Mouse (Mus musculus) megakaryocyte-erythroid progenitor cell, adult 5-6 weeks (primary cell): ENCODE data around the gene Prcc. TPM values are rescaled to one million over a fixed set of nuclear protein-coding genes. Genes with fewer than 3 reads are reported as not detected.

Experiments
- ATAC-seq: replicated peaks from 2 replicates; pipeline ENCODE4 v1.8.0; 2016; ENCODE audit warnings: mild to moderate bottlenecking, inconsistent platforms; ENCODE audit not compliant: severe bottlenecking, poor library complexity, low FRiP score, low TSS enrichment
- total RNA-seq, 2 experiments: library from RNA; stranded (forward) in 1 of 2; stranded (reverse) in 1 of 2; fragments of 200-1000, 215-1000 nt in 1 of 2; fragments of >200 nt in 1 of 2; fragmentation: Nextera tagmentation in 1 of 2; gene quantifications; 2 replicates each; pipeline ENCODE4 v1.2.3; 2014 to 2017

The Prcc gene
- total RNA-seq (2014; fragmentation: Nextera tagmentation) (39.9 and 52.2 TPM in 2 replicates), total RNA-seq (2017) (30.1 and 48.5 TPM in 2 replicates)

GRCm38 (mm10) chr3:87885281-87886003, at the start of gene Prcc:
TSS of gene Prcc (minus strand) at chr3:87885608.
- peak; percentile 94 for ATAC-seq

GRCm38 (mm10) chr3:87935201-87935600, 49.8 kb upstream of the Prcc start:
- ATAC-seq: no peak

- no peak for ATAC-seq
Observed at GRCm38 (mm10) chr3:87934501-87934900, 49.1 kb upstream of the Prcc start.

GRCm38 (mm10) chr3:87934026-87934425, 48.6 kb upstream of the Prcc start:
- no peak for ATAC-seq

GRCm38 (mm10) chr3:87930078-87930795, 44.8 kb upstream of the Prcc start, which contains the start of the genes Isg20l2 and Rrnad1:
TSS of gene Isg20l2 (plus strand) at chr3:87930314.
TSS of gene Rrnad1 (minus strand) at chr3:87930717.
- peak; percentile 93 for ATAC-seq

GRCm38 (mm10) chr3:87929341-87930077, 44.1 kb upstream of the Prcc start:
- ATAC-seq: peak; percentile 46

- no peak for ATAC-seq
Observed at GRCm38 (mm10) chr3:87927452-87927851, 42.0 kb upstream of the Prcc start.

GRCm38 (mm10) chr3:87924996-87925395, 39.6 kb upstream of the Prcc start:
- ATAC-seq: no peak

- ATAC-seq: no peak
Observed at GRCm38 (mm10) chr3:87920270-87920943, 35.0 kb upstream of the Prcc start.

- ATAC-seq: peak; percentile 75
Observed at GRCm38 (mm10) chr3:87919336-87920108, 34.1 kb upstream of the Prcc start, which contains the start of gene Mrpl24. TSS of gene Mrpl24 (plus strand) at chr3:87919506.

- ATAC-seq: no peak
Observed at GRCm38 (mm10) chr3:87918551-87918950, 33.1 kb upstream of the Prcc start.

- no peak for ATAC-seq
Observed at GRCm38 (mm10) chr3:87916990-87917389, 31.6 kb upstream of the Prcc start.

GRCm38 (mm10) chr3:87913891-87914290, 28.5 kb upstream of the Prcc start:
- no peak for ATAC-seq

- no peak for ATAC-seq
Observed at GRCm38 (mm10) chr3:87913491-87913890, 28.1 kb upstream of the Prcc start.

- ATAC-seq: 0 out of 2 replicates have a peak, but pooled peaks have one; percentile 13
Observed at GRCm38 (mm10) chr3:87910573-87911141, 25.2 kb upstream of the Prcc start.

- no peak for ATAC-seq
Observed at GRCm38 (mm10) chr3:87909874-87910273, 24.5 kb upstream of the Prcc start.

- ATAC-seq: no peak
Observed at GRCm38 (mm10) chr3:87909381-87909780, 24.0 kb upstream of the Prcc start.

GRCm38 (mm10) chr3:87907906-87908305, 22.5 kb upstream of the Prcc start:
- no peak for ATAC-seq
